Mouse (Mus musculus): Measurements from ENCODE around the gene Luc7l. TPM values are rescaled to one million over a fixed set of nuclear protein-coding genes. Genes with fewer than 3 reads are reported as not detected.

The Luc7l gene
- total and polyA plus RNA-seq, 3 experiments = 58.4 to 59.2 TPM; not detected in 1

- Histone ChIP-seq H3K9ac (ENCODE audit: control insufficient read depth, low read depth, low read length, poor library complexity, severe bottlenecking) (peak overlapping the region; percentile 47), H3K36me3 (ENCODE audit: control insufficient read depth in 1 of 2, insufficient read depth in 2 of 2, low read length in 2 of 2) (peaks cover 0 to 22% of the 10 kb centered on the region in 2 experiments; a peak in 2 of 4 replicates), H3K27me3 (ENCODE audit: control insufficient read depth in 1 of 2, insufficient read depth in 2 of 2, low read length in 2 of 2) (no peaks in the 10 kb centered on the region), H3K4me3 (ENCODE audit: control insufficient read depth in 1 of 2, insufficient read depth in 1 of 2, low read depth in 2 of 2, low read length in 2 of 2) (peak overlapping the region; percentile 39 to 76), H3K4me1 (ENCODE audit: control insufficient read depth in 1 of 2, insufficient read depth in 2 of 2, low read length in 2 of 2) (peaks cover 13 to 32% of the 10 kb centered on the region in 2 experiments), H3K79me2 (ENCODE audit: control insufficient read depth, insufficient read depth, low read length, poor library complexity) (no peaks in the 10 kb centered on the region), H3K9me3 (replicated peaks; ENCODE audit: insufficient read depth, low read length) (no peaks in the 10 kb centered on the region), H3K27ac (ENCODE audit: control insufficient read depth, low read depth, low read length) (peak overlapping the region; percentile 64)
- TF ChIP-seq MYC (IDR thresholded peaks at IDR 0.05; ENCODE audit: low read depth, low read length) = 0 out of 2 replicates have a peak, but pooled peaks have one; percentile 38
- TF ChIP-seq ZNF384 (IDR thresholded peaks at IDR 0.05; ENCODE audit: low read depth, low read length) = 0 out of 2 replicates have a peak, but pooled peaks have one; percentile 18
- TF ChIP-seq NELFE (IDR thresholded peaks at IDR 0.05; ENCODE audit: low read depth, low read length) = no peak
- TF ChIP-seq GATA1 (IDR thresholded peaks at IDR 0.05; ENCODE audit: low read depth, low read length) = peak; percentile 40; the same call in 1 of the 2 replicates
- TF ChIP-seq MXI1 (IDR thresholded peaks at IDR 0.05; ENCODE audit: low read depth, low read length) = peak; percentile 25; the same call in 1 of the 2 replicates
- peak; percentile 12; the same call in 1 of the 2 replicates for TF ChIP-seq HCFC1 (IDR thresholded peaks at IDR 0.05; ENCODE audit: low read depth, low read length)
- TF ChIP-seq EP300 (IDR thresholded peaks at IDR 0.05; ENCODE audit: low read depth in 1 of 2, low read length in 2 of 2) = 0 out of 4 replicates have a peak, but pooled peaks of 1 of the 2 experiments have one; percentile 5
- TF ChIP-seq CHD2 (IDR thresholded peaks at IDR 0.05; ENCODE audit: low read length) = no peak
- TF ChIP-seq SIN3A (IDR thresholded peaks at IDR 0.05; ENCODE audit: low read length) = peak; percentile 39; the same call in 1 of the 2 replicates
- peak; percentile 72 for DNase-seq (ENCODE audit: low read depth, low spot score)
Observed at GRCm38 (mm10) chr17:26235077-26235815, 17.4 kb upstream of the Luc7l start.

- Histone ChIP-seq H3K9ac (ENCODE audit: control insufficient read depth, low read depth, low read length, poor library complexity, severe bottlenecking) (peak overlapping the region; percentile 32; the same call in 1 of the 2 replicates), H3K36me3 (ENCODE audit: control insufficient read depth in 1 of 2, insufficient read depth in 2 of 2, low read length in 2 of 2) (peaks cover 0 to 32% of the 10 kb centered on the region in 2 experiments; a peak in 2 of 4 replicates), H3K27ac (ENCODE audit: control insufficient read depth, low read depth, low read length) (peak overlapping the region; percentile 28), H3K4me1 (ENCODE audit: control insufficient read depth in 1 of 2, insufficient read depth in 2 of 2, low read length in 2 of 2) (peaks cover 19 to 42% of the 10 kb centered on the region in 2 experiments), H3K9me3 (replicated peaks; ENCODE audit: insufficient read depth, low read length) (no peaks in the 10 kb centered on the region), H3K4me3 (ENCODE audit: control insufficient read depth in 1 of 2, insufficient read depth in 1 of 2, low read depth in 2 of 2, low read length in 2 of 2) (peak overlapping the region in 1 of 2 experiments; percentile 33; a peak in 3 of 4 replicates), H3K79me2 (ENCODE audit: control insufficient read depth, insufficient read depth, low read length, poor library complexity) (no peaks in the 10 kb centered on the region), H3K27me3 (ENCODE audit: control insufficient read depth in 1 of 2, insufficient read depth in 2 of 2, low read length in 2 of 2) (no peaks in the 10 kb centered on the region)
- TF ChIP-seq GATA1 (IDR thresholded peaks at IDR 0.05; ENCODE audit: low read depth, low read length) (peak; percentile 37), POLR2A (IDR thresholded peaks at IDR 0.05; ENCODE audit: control insufficient read depth in 1 of 2, insufficient read depth in 1 of 2, low read depth in 1 of 2, low read length in 2 of 2, poor library complexity in 1 of 2) (no peak), USF1 (IDR thresholded peaks at IDR 0.05; ENCODE audit: low read depth, low read length) (no peak), EP300 (IDR thresholded peaks at IDR 0.05; ENCODE audit: low read depth in 1 of 2, low read length in 2 of 2) (peak; percentile 37 to 65), BHLHE40 (IDR thresholded peaks at IDR 0.05; ENCODE audit: borderline replicate concordance, low read depth, low read length) (0 out of 2 replicates have a peak, but pooled peaks have one; percentile 1), JUND (IDR thresholded peaks at IDR 0.05; ENCODE audit: low read depth, low read length) (no peak), TAL1 (IDR thresholded peaks at IDR 0.05; ENCODE audit: low read length) (peak; percentile 15; the same call in 1 of the 2 replicates), TCF12 (IDR thresholded peaks at IDR 0.05; ENCODE audit: low read depth, low read length) (0 out of 2 replicates have a peak, but pooled peaks have one; percentile 7), ETS1 (IDR thresholded peaks at IDR 0.05; ENCODE audit: low read depth, low read length) (0 out of 2 replicates have a peak, but pooled peaks have one; percentile 11), MXI1 (IDR thresholded peaks at IDR 0.05; ENCODE audit: low read depth, low read length) (no peak)
- DNase-seq (ENCODE audit: low read depth, low spot score) = peak; percentile 75
Observed at GRCm38 (mm10) chr17:26237667-26238066, 15.0 kb upstream of the Luc7l start.

All from MEL (cell line).